Mouse (Mus musculus): ENCODE results near the gene Cts3. TPM values are rescaled to one million over a fixed set of nuclear protein-coding genes. Genes with fewer than 3 reads are reported as not detected.
"Not testable (repeated sequence)": the region's sequence is repeated elsewhere in the genome, so short reads cannot be mapped to it uniquely, and the experiment has no call there.

Gene Cts3
- not detected for polyA plus RNA-seq (2017; shearing (Covaris generic))

- ATAC-seq: no peak
Measured at GRCm38 (mm10) chr13:61570027-61570426, at the start of gene Cts3. TSS of gene Cts3 (minus strand) at chr13:61570127.

DNA sequence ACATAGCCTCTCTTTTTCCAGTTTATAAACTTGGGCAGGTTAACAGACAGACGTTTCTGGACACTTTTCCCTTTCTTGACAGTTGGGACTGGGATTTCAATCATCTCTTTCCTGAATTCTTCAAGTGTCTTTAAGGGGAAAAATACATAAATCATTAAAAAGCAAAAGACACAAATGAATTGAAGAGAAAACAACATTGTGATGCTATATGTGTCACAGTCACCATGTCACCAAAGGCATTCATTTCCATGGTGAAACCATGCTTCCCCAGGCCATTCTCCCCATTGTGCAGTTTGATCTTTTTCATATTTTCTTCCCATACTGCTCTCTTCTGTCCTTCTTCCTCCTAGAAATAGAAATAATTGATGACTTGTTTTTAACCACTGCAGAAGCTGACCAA lies 1.9 kb downstream of the Cts3 start, which contains the start of gene Gm49352:
Gene Gm49352 (minus strand): TSS at position 101 of the 400 bp plus-strand sequence.
- ATAC-seq: not testable (repeated sequence)

DNA sequence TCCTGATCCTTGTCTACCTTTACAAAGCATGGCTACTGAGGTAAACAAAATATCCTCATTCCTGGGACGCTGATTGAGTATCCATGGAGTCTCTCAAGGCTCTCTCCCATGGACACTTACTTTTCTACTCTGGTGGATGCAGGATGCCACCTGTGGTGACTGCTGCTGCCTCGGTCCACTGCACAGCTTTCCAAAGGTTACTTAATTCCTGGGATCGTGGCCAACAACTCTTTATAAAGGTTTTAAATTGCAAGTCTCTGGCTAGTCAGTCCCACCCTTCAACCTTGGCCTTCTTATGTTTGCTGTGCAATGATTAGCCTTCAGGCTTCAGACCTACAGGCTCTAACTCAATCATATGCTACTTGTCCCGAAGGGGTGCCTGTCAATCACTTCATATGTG lies 28.3 kb downstream of the Cts3 start, which contains the start of gene Ctsm:
Gene Ctsm (minus strand): TSS at position 209 of the 400 bp plus-strand sequence.
- ATAC-seq: no peak

Other genes starting within 250 kb of the Cts3 start
- gene Cts7, start 211.9 kb downstream of the Cts3 start, polyA plus RNA-seq (2017; shearing (Covaris generic)): not detected
- not detected for gene Ctsm, start 28.3 kb downstream of the Cts3 start, polyA plus RNA-seq (2017; shearing (Covaris generic))
- gene Gm49352, start 2.0 kb downstream of the Cts3 start, polyA plus RNA-seq (2017; shearing (Covaris generic)): not detected